Mouse (Mus musculus): Measurements from ENCODE around the gene Htr5a.

DNA sequence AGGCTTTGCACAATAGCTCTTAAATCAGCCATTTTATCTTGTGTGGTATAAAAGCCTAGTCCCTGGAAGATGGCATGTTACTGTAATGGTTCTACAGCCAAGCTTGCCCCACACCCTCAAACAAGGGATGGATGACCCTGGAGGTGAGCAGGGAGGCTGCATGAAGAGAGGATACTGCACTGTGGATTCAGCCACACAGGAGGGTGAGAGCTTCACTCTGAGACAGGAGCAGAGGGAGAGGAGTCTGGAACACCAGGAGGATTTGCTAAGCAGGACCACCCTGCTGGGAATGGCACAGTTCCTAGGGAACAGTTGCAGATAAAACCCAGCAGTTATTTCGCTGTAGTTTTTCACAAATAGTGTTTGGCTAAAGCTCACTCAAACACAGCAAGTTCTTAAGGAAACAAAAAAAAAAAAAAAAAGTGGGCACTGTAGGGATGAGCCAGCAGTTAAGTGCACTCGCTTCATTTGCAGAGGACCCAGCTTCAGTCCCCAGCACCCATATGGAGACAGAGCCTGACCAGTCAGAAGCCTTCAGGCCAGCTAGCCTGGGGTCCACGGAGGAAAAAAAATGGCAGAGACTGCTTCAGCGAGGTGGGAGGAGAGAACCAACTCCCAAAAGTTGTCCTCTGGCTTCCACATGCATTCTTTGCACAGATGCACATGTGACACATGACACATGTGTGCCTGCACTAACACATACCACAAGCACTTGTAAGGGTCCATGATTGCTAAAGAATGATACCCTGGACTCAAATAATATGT is 33.6 kb downstream of the Htr5a start:
- no peak for TF ChIP-seq EP300 (IDR thresholded peaks at IDR 0.05; ENCODE audit: insufficient read depth, low read depth, low read length)
- TF ChIP-seq CTCF (IDR thresholded peaks at IDR 0.05; ENCODE audit: low read depth, low read length) = no peak
- TF ChIP-seq POLR2A (IDR thresholded peaks at IDR 0.05; ENCODE audit: insufficient read depth, low read length) = no peak
